Mouse (Mus musculus): ENCODE data around the gene Klhl1.
A peak's percentile ranks its signal among the peaks of the same experiment; 100 is the strongest.

Gene Klhl1

DNA sequence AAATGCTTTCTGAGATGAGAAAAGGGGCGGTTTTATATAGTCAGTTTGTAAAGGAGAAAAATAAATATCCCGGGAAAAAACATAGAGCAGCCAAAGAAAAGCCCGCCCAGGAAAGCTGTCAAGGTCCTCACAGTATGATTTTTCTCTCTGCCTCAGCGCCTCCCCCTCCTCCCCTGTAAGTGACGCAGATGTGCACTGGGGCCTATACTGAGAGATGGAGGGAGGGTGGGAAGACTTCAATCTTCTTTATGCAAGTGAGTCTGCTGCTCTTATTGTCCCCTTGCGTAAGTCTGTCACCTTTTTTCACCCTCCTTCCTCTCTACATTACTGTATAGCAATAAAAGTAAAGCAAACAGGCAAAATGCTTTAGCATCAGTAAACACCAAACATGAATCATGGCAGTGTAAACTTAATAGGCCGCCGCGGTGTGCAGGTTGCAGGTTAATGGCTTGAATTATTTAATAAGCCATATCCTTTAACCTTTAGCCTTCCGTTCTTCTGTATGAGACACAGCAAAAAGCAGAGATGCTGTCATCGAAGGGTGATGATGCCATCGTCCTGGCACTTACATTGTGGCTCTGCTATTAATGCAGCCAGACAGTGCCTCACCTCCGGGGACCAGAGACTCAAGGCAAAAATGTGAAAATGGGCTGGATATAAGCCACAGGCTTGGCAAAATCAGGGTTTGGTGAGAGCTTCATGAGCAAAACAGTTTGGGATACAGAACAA is at the start of gene Klhl1:
Klhl1 (minus strand) TSS at position 149 of the 729 bp plus-strand sequence.
- peak in 1 of 2 experiments; percentile 3 for DNase-seq

DNA sequence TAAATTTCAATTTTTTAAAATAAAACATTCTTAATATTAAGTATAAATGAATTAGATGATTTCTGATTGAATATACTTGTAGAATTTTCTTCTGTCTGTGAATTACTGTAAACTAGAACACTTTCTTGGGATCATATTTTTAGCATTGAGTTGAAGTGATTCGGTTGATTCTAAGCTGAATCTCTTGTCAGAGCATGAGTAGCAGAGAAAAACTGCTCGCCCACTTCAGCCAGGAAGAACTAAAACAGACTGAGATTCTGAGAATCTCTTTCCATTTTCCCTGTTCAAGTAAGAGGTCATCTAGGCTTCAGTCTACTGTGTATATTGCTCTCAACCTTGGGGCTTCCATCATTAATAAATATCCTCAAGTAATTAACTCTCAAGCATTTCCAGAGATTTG is 34.8 kb upstream of the Klhl1 start:
- no peak for DNase-seq

DNA sequence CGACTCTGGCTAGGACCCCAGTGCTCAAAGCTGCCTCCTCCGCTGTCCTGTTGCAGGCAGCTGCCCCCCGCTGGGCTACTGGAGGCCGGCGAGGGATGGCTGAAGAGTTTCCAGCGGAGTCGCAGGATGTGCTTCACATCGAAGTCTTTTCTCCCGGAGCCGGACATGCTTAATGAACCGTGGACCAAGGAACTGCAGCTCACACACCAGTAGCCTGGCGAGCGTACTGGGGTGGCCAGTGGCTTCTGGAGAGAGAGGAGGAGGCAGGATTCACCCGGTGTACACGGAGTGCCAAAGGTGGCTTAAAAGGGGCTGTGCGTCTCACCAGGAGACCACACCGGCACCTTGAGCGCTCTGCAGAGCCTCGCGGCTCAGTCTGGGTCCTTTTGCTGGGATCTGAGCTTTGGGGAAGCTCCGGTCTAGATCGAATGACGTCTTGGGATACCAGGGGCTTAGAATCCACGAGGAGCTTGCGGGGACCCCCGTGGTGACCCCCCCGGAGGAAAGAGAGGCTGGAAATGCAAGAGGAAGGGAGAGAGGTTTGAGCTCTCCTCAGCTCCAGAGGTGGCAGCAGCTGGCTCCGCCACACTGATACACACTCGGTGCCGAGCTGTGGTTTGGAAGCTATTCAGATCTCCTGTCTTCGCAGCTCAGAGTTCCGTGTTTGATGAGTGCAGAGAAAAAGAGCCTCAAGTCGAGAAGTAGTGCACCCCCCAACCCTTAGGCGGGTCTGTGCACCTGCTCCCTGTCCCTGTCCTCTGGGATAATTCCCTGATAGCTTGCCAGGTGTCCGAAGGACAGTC is 550 bp downstream of the Klhl1 start:
- peak; percentile 12 to 29 for DNase-seq

DNA sequence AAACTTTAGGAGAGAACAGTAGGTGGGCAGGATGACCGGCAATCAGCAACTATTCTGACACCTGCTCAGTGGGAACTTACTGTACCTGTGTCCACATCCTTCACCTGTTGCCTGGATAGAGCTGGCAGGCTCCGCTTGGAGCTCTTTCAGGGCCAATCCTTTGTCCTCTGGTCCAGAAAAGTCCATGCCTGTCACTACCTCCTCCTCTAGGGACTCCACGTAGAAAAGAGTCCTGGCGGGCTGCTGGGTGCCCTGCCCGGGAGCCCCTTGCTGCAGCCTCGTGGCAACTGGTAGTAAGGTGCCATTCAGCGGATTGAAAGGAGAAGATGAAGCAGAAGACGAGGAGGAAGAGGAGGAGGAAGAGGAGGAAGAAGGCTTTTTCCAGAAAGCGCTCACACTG is 1.2 kb downstream of the Klhl1 start:
- no peak for DNase-seq

DNA sequence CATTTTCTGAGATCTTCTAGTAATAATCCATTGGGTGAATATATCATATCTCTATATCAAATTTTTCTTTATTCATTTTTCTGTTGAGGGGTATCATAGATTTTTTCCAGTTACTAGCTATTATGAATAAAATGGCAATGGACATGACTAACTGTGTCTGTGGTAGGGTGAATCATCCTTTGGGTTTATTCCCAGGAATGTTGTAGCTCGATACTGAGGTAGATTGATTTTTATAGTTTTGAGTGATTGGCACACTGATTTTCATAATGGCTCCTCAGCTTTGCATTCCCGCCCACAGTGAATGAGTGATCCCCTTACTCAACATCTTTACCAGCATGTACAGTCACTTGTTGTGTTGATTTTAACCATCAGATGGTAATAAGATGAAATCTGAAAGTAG is 19.0 kb downstream of the Klhl1 start:
- no peak for DNase-seq

DNA sequence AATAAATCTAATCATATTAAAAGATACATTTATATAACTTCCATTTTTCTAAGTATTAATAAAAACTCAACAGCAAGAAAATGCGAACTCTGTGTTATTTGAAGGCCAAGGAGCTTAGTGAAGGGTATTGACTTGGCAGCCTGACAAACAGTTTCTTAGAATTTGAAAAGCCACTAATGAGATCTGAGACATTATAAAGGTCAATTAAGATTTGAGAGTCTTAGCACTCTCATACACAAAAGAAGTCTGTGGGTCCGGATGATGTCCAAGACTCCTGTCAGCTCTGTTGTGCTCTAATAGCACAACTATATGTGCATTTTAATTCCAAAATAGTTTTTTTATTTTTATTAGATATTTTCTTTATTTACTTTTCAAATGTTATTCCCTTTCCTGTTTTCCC is 47.1 kb downstream of the Klhl1 start:
- DNase-seq, result no peak

DNA sequence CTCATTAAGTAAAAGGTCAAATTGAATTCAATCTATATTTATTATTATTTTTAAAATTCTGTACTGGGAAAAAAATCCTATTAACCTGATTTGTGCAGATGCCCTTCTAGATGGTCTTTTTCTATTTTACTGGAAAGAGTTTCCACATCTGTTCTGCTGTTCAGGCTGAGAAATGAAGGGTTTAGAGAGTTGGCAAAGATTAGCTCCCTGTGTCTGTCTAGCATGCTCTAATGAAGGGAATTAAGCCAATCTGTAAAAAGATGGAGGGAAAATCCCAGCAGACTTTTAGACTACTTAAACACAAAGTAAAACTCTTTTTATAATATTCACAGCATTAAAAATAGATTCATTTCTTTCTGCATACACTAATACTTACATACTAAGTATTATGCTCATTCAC is 47.6 kb downstream of the Klhl1 start:
- no peak for DNase-seq

DNA sequence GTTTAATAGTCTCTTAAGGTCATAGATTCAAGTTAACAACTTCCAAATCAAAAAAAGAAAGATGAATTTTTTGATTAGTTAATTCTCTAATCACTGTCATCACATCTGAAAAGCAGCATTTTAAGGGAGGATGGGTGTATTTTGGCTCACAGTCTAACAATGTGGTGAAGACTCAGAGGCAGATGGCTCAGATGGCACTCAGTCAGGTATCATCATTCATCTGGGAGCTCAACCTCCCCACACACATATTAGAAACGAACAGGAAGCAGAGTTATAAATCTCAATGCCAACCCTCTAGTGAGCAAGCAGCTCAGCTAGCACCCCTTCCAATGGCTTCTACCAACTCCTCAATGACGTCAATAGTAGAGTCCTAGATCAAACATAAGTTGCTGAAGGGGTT is 57.1 kb downstream of the Klhl1 start:
- no peak for DNase-seq

DNA sequence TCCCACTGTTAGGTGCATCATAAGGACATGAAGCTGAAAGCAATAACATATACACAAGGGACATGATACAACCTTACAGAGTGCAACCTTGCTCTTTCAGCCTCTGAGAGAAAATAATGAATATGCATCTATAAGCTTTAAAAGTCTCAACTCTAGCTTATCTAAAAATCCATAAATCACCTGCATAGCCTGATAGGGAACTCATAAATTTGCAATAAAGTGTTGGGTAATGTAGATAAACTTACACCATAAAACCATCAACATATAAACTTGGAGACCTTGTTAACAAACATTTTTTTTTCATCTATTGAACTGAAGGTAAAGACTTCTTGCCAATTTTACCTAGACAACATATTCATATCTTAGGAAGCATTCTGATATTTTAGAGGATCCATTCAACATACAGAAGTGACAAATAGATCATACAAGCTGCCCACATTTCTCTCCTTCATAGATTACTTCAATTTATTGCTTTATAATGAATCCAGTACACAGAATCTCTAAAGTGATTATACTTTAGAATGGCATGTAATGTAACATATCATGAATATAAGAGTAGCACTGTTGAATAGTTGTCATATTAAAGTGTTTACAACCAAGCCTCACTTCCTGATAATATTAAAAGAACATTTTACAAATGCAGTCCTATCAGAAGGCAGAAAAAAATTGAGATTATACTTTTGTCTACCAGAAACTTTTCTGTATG is 126.7 kb downstream of the Klhl1 start:
- DNase-seq, result no peak

DNA sequence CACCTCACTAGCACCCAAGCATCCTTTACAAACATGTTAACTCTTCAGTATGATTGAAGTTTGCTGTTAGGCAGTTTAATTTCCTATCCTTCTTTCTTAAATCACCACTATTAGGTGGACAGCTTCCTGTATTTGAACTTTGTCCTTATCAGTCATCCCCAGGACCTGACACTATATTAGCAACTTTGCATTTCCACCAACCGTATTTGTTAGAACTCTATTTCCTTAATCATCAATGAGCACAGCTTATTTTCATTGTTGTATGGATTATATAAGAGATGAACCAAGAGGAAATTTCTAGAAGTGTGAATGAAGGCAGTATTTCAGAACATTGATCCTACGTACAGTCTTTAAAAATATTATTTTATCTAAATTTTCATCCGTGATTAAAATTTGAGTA is 156.2 kb downstream of the Klhl1 start:
- DNase-seq, result no peak

DNA sequence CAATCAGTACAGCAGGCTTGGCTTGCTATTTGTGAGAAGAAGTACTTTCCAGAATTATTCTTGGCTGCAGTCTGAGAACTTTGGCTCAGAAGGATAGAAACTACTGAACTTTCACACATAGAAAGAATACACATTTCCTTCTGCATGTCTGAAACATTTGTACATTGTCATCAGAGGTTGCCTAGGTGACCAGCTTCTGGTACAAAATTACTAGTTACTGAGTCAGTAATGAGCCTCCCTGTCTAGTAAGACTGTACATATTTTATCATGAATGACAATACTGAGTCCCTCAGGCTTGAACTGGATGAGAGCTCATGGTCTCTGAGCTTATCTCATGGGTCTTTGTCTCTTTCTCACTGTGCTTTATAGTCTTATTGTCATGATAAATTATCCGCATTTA is 170.7 kb downstream of the Klhl1 start:
- DNase-seq, result no peak

DNA sequence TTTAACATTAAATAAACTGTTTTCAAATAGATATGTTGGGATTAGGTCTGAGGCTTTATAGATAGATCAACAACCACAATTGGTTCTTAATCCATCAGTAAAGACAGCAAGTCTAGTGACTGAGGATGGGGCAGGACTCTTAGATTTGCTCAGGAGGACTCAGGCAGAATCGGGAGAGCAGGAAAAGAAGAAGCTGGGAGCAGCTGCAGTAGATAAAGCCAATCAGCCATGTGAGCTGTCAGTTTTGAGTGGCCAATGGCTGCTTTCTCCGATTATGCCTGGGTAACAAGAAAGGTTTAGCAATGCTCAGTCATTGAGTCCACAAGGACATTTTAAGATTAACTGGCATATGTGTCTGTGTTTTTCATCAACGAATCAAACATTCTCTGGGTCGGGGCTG is 187.8 kb downstream of the Klhl1 start:
- no peak for DNase-seq

DNA sequence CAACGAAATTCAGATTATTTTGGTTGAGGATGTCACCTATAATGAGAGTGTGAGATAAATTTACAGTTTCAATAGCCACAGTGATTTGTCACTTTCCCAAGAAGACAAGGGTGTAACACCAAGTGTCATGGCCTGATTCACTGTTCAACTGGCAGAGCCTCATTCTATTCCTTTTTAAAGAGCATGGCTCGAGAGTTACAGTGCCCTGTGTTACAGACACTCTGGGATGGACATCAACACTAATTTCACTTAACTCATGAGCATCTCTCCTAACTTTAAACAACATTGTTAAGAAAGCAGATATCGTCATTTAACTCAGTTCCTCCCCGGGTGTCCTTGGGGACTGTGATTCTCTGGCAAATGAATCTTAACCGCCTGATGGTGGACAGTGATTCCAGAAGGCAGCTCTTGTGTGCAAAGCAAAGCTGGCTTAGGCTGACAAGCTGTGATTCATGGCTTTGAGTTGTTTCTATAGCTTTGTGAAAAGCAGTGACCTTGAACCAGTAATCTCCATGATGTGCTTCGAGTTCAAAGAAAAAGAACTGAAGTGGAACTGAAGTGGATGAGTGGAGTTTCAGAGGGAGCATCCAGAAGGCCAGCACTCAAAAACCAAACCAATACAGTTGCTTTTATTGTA is 301.0 kb downstream of the Klhl1 start:
- DNase-seq, result no peak

DNA sequence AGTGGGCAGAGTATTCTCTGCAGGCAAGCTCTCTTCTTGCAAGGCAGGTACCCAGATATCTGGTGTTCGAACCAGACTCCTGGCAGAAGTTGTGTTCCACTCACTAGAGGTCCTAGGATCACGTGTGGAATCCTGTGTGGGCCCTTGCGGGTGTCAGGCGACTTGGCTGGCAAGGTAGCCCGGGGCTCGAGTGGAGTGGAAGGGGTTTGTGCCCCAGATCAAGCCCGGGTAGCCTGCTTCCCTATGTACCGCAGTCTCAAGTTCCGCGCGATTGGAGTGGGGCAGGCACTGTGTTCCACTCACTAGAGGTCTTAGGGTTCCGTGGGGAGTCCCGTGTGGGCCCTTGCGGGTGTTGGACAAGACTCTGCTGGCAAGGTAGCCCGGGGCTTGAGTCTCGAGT is 324.1 kb downstream of the Klhl1 start:
- DNase-seq, result peak in 1 of 2 experiments; percentile 9

DNA sequence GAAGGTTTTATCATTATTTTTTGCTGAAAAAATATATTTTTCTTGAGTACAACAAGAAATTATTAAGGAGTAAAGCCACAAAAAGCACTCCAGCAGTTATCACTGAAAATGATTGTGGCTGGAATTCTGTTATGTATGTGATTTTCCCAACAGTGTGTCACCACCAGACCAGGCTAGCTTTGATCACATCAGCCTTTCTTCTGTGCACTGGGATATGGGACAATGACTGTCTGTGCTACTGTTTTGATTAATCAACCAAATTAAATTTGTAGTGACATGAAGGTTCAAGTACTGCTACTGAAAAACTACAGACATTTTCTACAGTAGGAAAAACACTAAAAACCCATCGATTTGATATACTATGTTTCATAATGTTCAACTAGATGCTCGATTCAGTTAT is 344.4 kb downstream of the Klhl1 start:
- no peak for DNase-seq

DNA sequence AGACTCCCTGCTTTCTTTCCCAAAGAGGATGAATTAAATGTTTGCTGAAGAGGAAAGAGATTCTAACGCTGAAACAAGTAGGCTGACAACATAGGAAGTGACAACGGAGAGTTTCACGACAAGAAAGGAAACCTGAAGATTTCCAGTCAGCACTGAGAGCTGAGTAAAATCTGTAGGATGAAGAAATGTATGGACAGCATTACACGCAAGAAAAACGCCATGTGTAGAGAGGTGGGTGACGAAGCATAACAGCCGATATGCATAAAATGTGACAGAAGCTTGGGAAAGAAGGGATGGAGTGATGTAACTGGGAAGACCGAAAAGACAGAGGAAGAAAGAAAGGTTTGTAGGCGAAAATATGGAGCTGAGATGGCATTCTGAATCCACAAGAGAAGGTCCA is 375.8 kb downstream of the Klhl1 start:
- DNase-seq, result no peak

DNA sequence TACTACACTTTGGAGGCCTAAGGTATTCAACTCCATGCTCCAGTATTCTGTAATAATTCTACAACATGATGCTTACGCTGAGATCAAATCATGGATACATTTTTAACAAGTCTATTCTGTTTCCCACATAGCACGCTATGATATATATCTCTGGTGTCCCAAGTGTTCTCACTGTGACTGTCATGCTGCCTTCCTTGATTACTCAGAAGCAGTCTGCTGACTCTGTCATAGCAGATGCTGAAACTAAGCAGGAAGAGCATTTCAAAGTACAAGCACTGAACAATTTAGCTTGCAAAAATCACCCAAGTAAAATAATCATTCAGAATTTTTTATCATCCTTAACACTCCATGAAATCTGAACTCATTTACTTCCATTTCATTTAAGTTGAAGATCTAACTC is 378.7 kb downstream of the Klhl1 start:
- DNase-seq, result no peak

DNA sequence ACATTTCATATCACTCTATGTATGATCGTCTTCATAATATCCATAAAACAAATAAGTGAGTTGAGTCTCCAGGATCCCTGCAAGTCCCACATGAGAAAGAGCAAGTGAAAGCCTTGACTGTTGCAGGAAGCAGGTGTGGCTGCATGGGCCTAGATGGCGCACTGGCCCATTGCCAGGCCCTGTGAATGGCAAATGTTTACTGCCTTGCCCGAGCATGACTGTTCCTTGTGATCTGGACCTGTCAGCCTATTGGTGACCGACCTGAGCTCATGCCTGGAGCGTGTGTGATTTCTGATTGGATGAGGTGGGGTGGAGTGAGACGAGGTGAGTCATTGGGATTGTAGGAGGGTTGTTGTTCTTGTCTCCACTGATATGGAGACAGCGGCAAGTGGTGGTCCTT is 411.5 kb downstream of the Klhl1 start:
- DNase-seq, result no peak

DNA sequence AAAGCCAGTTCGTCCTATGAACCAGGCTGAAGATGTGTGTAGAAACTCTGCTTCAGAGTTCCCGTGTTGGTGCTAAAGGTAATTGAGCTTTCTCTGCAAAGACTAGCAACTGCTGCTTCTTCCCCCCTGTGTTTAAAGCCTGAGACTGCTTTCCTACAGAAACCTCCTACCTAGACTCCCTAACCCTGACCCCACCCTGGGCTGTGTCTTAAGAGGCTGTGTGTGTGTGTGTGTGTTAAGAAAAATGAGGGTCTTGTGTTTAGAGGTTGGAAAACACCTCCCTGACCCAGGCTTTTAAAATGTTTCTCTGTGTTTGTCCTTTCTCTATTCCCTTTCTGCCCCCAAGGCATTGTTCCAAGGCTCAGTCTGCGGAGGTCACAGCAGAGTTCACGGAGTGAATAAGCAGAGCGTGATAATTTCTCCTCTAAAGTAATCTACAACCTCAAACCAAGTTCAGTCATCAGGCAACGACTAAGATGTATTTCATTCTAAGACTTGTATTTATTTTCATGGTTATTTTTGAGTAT is 437.2 kb downstream of the Klhl1 start:
- DNase-seq, result no peak

DNA sequence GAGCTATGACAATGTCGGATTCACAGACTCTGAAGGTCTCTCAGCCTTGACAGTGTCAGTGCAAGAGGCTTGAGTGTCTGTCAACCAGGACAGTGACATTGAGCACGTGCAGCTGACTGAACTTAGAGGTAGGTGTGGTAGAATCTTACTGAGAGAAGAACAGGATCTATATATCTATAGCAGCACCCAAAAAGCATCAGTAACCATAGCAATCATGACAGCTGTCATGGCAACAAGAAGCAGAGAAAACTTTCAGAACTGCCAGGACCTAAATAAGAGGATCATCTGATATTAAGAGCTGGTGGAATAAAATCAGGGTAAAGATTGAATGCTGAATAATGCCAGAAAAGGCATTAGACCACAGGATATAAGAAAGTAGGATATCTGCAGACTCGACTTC is 453.0 kb downstream of the Klhl1 start:
- DNase-seq, result no peak

Data from cerebellum, postnatal 36 days (tissue).